28 mouse cellular contexts compared by ENCODE assay signal in the genomic region with DNA sequence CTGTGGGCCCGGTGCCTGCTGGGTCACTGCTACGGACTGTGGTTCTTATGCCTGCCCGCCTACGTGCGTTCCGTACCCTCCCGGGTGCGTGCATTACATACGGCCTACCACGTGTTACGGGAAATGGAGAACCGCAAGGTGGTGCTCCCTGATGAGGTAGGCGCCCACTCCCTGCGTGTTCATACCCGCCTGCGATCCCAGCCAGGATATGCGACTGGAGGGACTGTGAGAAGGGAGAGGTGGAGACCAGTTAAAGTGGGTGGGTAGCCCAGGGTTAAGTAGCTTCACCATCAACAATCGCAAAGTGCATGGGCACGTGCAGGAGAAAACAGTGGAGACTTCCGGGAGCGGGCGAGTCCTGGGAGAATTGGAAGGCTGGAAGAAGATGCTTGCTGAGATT. TPM values are rescaled to one million over a fixed set of nuclear protein-coding genes. Genes with fewer than 3 reads are reported as not detected.
DNase-seq lines count a peak whose midpoint lies in the region; ATAC-seq and TF ChIP-seq lines count a peak whose summit lies in the region.
"Had no signal": no experiment of that assay in that cellular context is flagged by ENCODE, and none has a peak within 500 bp of the region (broad histone marks: within the 10 kb centered on the region; RNA-seq: fewer than 3 reads in every experiment).

No protein-coding gene starts in this region.

- H3K27me3 ChIP-seq in heart, embryonic 11.5 days (ENCODE audit: control insufficient read depth, insufficient read depth, low read length), result no peaks in the 10 kb centered on the region
- H3K27me3 ChIP-seq in testis, adult 2 months (ENCODE audit: control insufficient read depth, insufficient read depth, low read length), result no peaks in the 10 kb centered on the region
- H3K27me3 ChIP-seq: embryonic facial prominence, embryonic 12.5 days; embryonic facial prominence, embryonic 15.5 days; hindbrain, embryonic 15.5 days; Patski had no signal

- no peaks in the 10 kb centered on the region for H3K9me3 ChIP-seq in heart, embryonic 11.5 days (replicated peaks; ENCODE audit: control insufficient read depth, low read length)
- H3K9me3 ChIP-seq: embryonic facial prominence, embryonic 12.5 days; embryonic facial prominence, embryonic 15.5 days; hindbrain, embryonic 10.5 days; hindbrain, embryonic 15.5 days had no signal

- ATAC-seq in heart, embryonic 11.5 days (replicated peaks; ENCODE audit: insufficient number of reproducible peaks, low FRiP score, low TSS enrichment), result no peak
- ATAC-seq: activated CD4-positive, CD25-positive, alpha-beta regulatory T cell, adult 4 months; CD4-positive, CD25-positive, alpha-beta regulatory T cell, adult 4 months; forebrain, embryonic 14.5 days; forebrain, postnatal 0 days; intestine, postnatal 0 days; Patski had no signal

- WGBS in heart, embryonic 11.5 days (ENCODE audit: insufficient replicate concordance), result 92% methylated on average over 22 of the region's 22 CpGs

- peaks cover 21% of the 10 kb centered on the region for H3K36me3 ChIP-seq in heart, embryonic 11.5 days (ENCODE audit: control insufficient read depth, insufficient read depth, low read length)
- H3K36me3 ChIP-seq in testis, adult 2 months (ENCODE audit: control insufficient read depth, insufficient read depth, low read length), result no peaks in the 10 kb centered on the region

- no peak overlapping the region for H3K4me2 ChIP-seq in heart, embryonic 11.5 days
- H3K4me2 ChIP-seq: embryonic facial prominence, embryonic 12.5 days; embryonic facial prominence, embryonic 15.5 days; hindbrain, embryonic 15.5 days had no signal

- no peak overlapping the region for H3K4me3 ChIP-seq in heart, embryonic 11.5 days (ENCODE audit: low read depth, low read length)
- H3K4me3 ChIP-seq in testis, adult 2 months (ENCODE audit: control insufficient read depth, low read depth, low read length), result peak overlapping the region; percentile 68
- H3K4me3 ChIP-seq: embryonic facial prominence, embryonic 12.5 days; embryonic facial prominence, embryonic 15.5 days; gastrocnemius, adult 2 months; hindbrain, embryonic 10.5 days; hindbrain, embryonic 15.5 days had no signal

- H3K4me1 ChIP-seq in heart, embryonic 11.5 days (ENCODE audit: control insufficient read depth, insufficient read depth, low read length), result no peaks in the 10 kb centered on the region
- H3K4me1 ChIP-seq in testis, adult 2 months (ENCODE audit: control insufficient read depth, insufficient read depth, low read length), result peaks cover 18% of the 10 kb centered on the region
- H3K4me1 ChIP-seq: embryonic facial prominence, embryonic 12.5 days; embryonic facial prominence, embryonic 15.5 days; hindbrain, embryonic 15.5 days had no signal

- H3K9ac ChIP-seq in heart, embryonic 11.5 days (ENCODE audit: low read depth, low read length), result no peak overlapping the region
- H3K9ac ChIP-seq: embryonic facial prominence, embryonic 12.5 days; embryonic facial prominence, embryonic 15.5 days; forebrain, postnatal 0 days; hindbrain, embryonic 15.5 days had no signal

- no peak for TF ChIP-seq POLR2A in testis, adult 2 months (IDR thresholded peaks at IDR 0.05; ENCODE audit: control insufficient read depth, low read depth, low read length)

- no peak overlapping the region for H3K27ac ChIP-seq in heart, embryonic 11.5 days (ENCODE audit: low read depth, low read length)
- no peak overlapping the region for H3K27ac ChIP-seq in testis, adult 2 months (ENCODE audit: control insufficient read depth, insufficient read depth, low read depth, low read length)
- H3K27ac ChIP-seq: embryonic facial prominence, embryonic 12.5 days; embryonic facial prominence, embryonic 15.5 days; gastrocnemius, adult 2 months; hindbrain, embryonic 10.5 days; hindbrain, embryonic 15.5 days had no signal

- peak; percentile 91 for DNase-seq in heart, adult 11 months
- no peak for DNase-seq in testis, postnatal 14 days (ENCODE audit: low spot score)
- DNase-seq in ES-CJ7 (ENCODE audit: low read depth, low spot score) (peak; percentile 46), ZHBTc4 (ENCODE audit: low read depth, low spot score) (peak; percentile 51)
- DNase-seq in left cerebral cortex, adult 18-20 months (ENCODE audit: low spot score in 2 of 2), result no peak
- no peak for DNase-seq in Muller cell, postnatal 12 days (ENCODE audit: inconsistent ontology term)
- DNase-seq: adrenal gland, adult 8-10 months; adrenal gland, postnatal 36 days; cerebellum, adult 11 months; cerebellum, postnatal 14 days; forebrain, postnatal 0 days; gastrocnemius, adult 2 months; gastrocnemius, postnatal 14 days; heart, adult 18-20 months; kidney, adult 2 months had no signal

- TF ChIP-seq CTCF in testis, adult 2 months (IDR thresholded peaks at IDR 0.05; ENCODE audit: control insufficient read depth, insufficient read depth, insufficient replicate concordance, low read depth, low read length), result no peak

RNA-seq across cellular contexts. Expression of a gene that starts 8.9 kb away (rescaled TPM):
- 4.1 and 4.4 TPM in 2 replicates for polyA plus RNA-seq in heart, embryonic 11.5 days (2014; fragmentation: Nextera tagmentation; extraction: Ambion mirVana)
- polyA plus RNA-seq in testis, adult 2 months (2012; rRNA removed), result 25.7 and 30.5 TPM in 2 replicates
- 10 to 100 TPM; 33.4 to 37.2 TPM for total RNA-seq in left cerebral cortex, adult 18-20 months (2021)

RNA-seq across cellular contexts. Expression of a gene that starts 19.1 kb away (rescaled TPM):
- polyA plus RNA-seq in heart, embryonic 11.5 days (2014; fragmentation: Nextera tagmentation; extraction: Ambion mirVana), result 8.4 and 14.3 TPM in 2 replicates
- polyA plus RNA-seq in testis, adult 2 months (2012; rRNA removed), result 26.2 and 34.5 TPM in 2 replicates
- 10 to 100 TPM; 86.6 to 91.2 TPM for total RNA-seq in left cerebral cortex, adult 18-20 months (2021)

RNA-seq across cellular contexts. Expression of a gene that starts 19.9 kb away (rescaled TPM):
- polyA plus RNA-seq in heart, embryonic 11.5 days (2014; fragmentation: Nextera tagmentation; extraction: Ambion mirVana), result 7.5 and 11.6 TPM in 2 replicates
- 25.1 and 33.7 TPM in 2 replicates for polyA plus RNA-seq in testis, adult 2 months (2012; rRNA removed)
- 10 to 100 TPM; 35.4 to 38.8 TPM for total RNA-seq in left cerebral cortex, adult 18-20 months (2021)

RNA-seq across cellular contexts. Expression of a gene that starts 25.9 kb away (rescaled TPM):
- polyA plus RNA-seq in heart, embryonic 11.5 days (2014; fragmentation: Nextera tagmentation; extraction: Ambion mirVana), result 74.0 and 80.8 TPM in 2 replicates
- polyA plus RNA-seq in testis, adult 2 months (2012; rRNA removed), result 22.5 and 27.4 TPM in 2 replicates
- 10 to 100 TPM; 43.0 to 43.4 TPM for total RNA-seq in left cerebral cortex, adult 18-20 months (2021)

RNA-seq across cellular contexts. Expression of a gene that starts 30.5 kb away (rescaled TPM):
- 2.3 and 2.6 TPM in 2 replicates for polyA plus RNA-seq in heart, embryonic 11.5 days (2014; fragmentation: Nextera tagmentation; extraction: Ambion mirVana)
- polyA plus RNA-seq in testis, adult 2 months (2012; rRNA removed), result 305 and 322 TPM in 2 replicates
- under 1 TPM in 1 of 2 experiments, not detected in 1; 0.40 TPM for total RNA-seq in left cerebral cortex, adult 18-20 months (2021)
- total RNA-seq: common myeloid progenitor, adult 5-6 weeks; gastrocnemius, adult 2 months; heart, postnatal 25 days had no signal
- polyA plus RNA-seq: activated CD4-positive, CD25-positive, alpha-beta regulatory T cell, adult 4 months had no signal

Comparison
In these comparisons a context has a peak if more than half of its experiments do, and no peak if none do; other contexts are left out.
1. DNase-seq: peak in heart, adult 11 months (single experiment), ES-CJ7 (single experiment) and ZHBTc4 (single experiment); none in testis, postnatal 14 days (single experiment), left cerebral cortex, adult 18-20 months (0 of 2) and Muller cell, postnatal 12 days (single experiment).